Mouse (Mus musculus) olfactory bulb, adult 2 months (tissue): ENCODE results near the gene Taf11.

Experiments used
- CTCF ChIP-seq: fragments of 200-500 bp; IDR thresholded peaks from 2 replicates; pipeline ENCODE4 v1.5.1; 2012; ENCODE audit warnings: low read depth, mild to moderate bottlenecking, low read length, moderate library complexity; ENCODE audit not compliant: insufficient read depth
- POLR2A ChIP-seq: fragments of 200-500 bp; IDR thresholded peaks from 2 replicates; pipeline ENCODE4 v1.6.1; 2012; ENCODE audit warnings: mild to moderate bottlenecking, low read depth, low read length, moderate library complexity; ENCODE audit not compliant: insufficient read depth

- TF ChIP-seq CTCF (no peak), POLR2A (no peak)
These were observed 37.8 kb downstream of the Taf11 start for GRCm38 (mm10) chr17:27871851-27872250.
